Mouse (Mus musculus) large intestine, adult 2 months (tissue): ENCODE measurements around the gene Vmo1. TPM values are rescaled to one million over a fixed set of nuclear protein-coding genes. Genes with fewer than 3 reads are reported as not detected.
"Not testable (repeated sequence)": the region's sequence is repeated elsewhere in the genome, so short reads cannot be mapped to it uniquely, and the experiment has no call there.

ENCODE experiments used
- DNase-seq: peaks from one replicate; pipeline ENCODE4 v3.0.0-alpha.2; 2012; ENCODE audit warnings: low read depth, low spot score
- WGBS: fragments of 180-500 bp; shearing (Covaris S2); methylation state at CpG from one replicate; pipeline ENCODE4 v1.1.7; 2018; 5-methylcytosine and 5-hydroxymethylcytosine counted together
- polyA plus RNA-seq: library from polyadenylated mRNA; depleted of rRNA; stranded (reverse); fragments of >200 nt; gene quantifications from 2 replicates; pipeline ENCODE4 v1.2.3, GENCODE M21; 2012; rRNA removed

The Vmo1 gene
- polyA plus RNA-seq, 1 experiment = not detected

DNA sequence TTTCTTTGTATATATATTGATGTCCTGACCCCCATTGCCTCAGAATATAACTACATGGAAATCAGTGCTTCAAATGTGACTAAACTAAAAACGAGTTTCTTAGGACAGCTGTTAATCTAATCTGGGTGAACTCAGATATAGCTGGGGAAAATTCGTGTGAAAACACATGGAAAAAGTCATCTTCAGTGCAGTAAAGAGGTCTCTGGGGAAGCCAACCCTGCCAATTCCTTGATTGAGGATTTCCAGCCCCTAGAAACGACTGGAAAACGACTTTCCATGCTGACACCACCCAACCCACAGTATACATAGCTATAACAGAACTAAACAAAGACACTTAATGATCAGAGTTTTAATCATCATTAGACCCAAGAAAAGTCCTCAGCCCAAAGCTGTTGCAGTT, 26.6 kb downstream of the Vmo1 start:
- DNase-seq = no peak
- WGBS = 43% methylated on average over 4 of the region's 4 CpGs

DNA sequence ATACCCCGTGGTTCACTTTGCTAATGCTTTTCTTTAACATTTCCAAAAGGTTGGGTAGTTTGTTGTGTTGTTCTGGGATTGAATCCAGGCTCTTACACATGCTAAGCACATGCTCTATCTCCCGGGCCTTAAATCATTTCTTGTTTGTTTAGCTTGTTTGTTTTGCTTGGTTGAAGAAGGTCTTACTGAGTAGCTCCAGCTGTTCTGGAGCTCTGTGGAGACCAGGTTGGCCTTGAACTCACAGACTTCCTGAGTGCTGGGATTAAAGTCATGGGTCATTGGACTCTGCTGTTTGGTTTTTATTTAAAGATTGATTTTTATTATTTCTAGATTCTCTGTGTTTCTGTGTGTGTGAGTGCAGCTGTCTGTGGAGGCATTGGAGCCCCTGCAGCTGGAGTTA, 28.9 kb downstream of the Vmo1 start:
- no peak for DNase-seq
- 24% methylated on average over 2 of the region's 2 CpGs for WGBS

DNA sequence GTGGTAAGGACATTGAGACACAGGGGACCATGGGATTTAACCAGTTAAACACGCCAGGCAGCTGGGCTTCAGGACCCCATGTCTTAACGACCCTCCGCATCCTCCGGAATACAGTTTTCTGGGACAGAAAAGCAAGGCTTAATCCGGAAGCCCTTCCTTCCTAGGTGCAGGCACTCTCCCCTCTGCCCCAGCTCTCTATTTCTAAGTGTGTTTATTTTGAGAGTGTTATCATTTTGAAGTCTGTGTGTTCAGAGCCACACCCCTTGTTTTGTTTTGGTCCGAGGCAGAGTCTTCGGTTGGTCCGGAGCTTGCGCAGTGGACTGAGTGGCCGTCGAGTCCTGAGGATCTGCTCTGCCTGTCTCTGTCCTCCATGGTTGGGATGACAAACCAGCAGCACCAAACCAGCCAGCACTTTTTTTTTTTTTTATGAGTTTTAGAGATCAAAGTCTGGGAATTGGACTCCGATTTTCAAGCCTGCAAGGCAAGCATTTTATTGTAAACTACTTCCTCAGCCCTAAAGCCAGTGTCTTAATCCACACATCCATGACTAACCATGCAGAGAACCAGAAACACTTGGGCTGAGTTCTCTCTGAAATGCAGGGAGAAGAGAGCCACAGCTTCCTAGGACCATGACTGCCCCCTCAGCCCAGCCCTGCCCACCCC, 39.4 kb downstream of the Vmo1 start:
- WGBS = 28% methylated on average over 12 of the region's 12 CpGs

DNA sequence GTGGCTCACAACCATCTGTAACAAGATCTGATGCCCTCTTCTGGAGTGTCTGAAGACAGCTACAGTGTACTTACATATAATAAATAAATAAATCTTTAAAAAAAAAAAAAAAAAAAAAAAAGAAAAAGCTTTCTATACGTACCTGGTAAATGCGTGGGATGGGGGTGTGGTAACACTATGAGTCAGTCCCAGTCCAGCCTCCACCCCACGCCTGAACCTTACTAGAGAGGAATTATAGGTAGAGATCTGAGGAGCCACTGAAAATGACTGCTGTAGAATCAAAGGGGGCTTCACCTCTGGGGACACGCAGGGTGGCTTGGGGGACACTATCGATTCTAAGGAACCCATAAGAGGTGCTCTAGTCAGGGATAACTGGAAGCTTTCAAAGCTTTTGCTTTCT, 41.1 kb downstream of the Vmo1 start:
- WGBS = 72% methylated on average over 5 of the region's 5 CpGs
- not testable (repeated sequence) for DNase-seq

More for the DNA sequence above, 39.4 kb downstream of the Vmo1 start:
- peak; percentile 56 for DNase-seq

DNA sequence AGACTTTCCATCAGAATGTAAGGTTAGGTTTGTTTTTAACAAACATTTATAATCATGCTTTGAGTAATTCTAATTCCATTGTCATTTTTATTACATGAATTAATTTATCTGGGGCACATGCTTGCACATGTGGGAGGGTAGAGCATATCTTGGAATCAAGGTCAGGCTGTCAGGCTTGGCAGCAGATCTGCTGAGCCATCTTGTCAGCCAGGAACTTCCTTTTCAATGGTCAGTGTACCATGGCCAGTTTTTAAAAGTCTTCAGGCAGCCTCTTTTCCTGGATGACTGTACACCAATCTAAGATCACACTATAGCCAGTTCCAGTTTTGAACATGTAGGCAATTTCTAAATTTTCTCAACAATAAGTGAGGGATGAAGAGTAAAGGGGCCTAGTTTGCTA, 41.7 kb downstream of the Vmo1 start:
- DNase-seq = no peak

DNA sequence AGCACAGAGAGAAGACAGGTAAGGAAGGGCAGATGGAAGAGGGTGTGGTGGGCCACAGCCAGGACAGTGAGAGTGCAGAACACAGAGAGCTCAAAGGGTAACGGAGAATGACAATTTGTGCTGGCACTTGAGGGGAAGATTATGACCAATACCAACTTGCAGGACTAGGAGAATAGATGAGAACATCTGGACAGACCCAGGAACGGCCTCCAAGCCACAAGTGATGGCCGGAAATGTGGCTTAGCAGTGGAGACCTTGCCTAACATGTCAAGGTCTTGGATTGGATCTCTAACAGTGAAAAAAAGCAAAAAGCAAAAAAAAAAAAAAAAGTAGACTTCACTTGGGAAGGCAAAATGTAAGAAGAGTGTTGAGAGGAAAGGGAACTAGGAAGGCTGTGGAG, 44.7 kb downstream of the Vmo1 start:
- DNase-seq = no peak
- 87% methylated on average over 3 of the region's 3 CpGs for WGBS

DNA sequence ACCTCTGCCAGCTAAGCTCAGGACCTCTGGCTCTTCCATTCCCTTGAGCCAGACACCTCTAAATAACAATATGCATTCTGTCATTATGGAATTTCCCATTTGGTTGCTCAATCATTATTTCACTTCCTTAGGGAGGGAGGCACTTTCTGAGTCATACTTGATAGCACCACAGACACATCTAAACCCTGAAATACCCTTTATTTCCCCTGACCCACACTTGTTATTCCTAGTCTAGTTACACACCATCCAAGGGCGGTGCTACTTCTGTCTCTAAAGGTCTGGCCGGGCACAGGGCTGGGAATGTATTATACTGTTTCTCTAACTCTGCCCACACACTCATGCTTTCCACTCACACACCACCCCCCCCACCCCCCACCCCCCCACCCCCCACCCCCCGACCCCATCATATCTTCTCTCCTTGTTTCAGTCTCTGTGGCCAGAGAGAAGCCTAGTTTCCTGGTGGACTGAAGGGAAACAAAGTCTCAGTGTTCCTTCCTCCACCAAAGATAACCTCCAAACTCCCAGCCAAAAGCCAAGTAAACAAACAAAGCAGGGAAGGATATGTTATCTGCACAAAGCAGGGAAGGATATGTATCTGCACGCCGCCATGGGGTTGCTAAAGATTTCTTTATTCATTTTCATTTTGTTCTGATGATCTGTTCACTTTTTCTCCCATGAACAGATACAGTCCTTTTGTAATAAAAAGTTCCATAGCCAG, 46.4 kb downstream of the Vmo1 start:
- WGBS = 57% methylated on average over 5 of the region's 5 CpGs
- no peak for DNase-seq

DNA sequence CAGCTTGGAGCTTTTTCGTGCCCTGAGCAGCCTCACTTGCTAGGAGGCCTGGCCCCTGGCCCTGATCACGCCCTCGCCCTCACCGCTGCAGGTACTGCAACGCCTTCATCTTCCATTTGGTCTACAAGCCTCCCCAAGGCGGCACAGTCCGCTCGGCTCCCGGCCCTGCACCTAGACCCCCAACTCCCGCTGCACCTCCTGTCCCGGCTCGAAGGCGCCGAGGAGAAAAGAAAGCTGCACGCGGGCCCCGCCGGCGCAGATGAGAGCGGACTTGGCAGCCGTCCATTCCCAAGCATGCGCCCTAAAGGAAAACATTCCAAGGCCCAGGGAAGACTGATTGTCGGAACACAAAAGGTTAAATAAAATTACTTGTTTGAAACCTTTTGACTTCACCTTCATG, 48.6 kb downstream of the Vmo1 start:
- WGBS = 6% methylated on average over 23 of the region's 23 CpGs
- no peak for DNase-seq

DNA sequence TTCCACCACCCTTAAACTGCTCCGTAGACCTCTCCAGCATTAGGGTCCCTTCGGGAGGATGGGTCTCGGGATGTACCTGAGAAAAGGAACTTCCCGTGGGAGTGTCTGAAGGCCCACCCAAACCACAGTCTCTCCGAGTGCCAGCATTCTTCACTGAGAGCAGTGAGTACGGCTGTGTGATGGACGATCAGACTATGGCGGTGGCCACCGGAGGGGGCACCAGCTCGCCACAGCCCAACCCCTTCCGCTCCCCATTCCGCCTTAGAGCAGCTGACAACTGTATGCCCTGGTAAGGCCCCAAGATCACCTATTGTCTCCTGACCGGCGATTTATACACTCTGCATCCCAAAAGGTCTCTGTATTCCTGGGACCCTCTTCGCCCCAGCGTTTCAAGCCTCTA, 49.2 kb downstream of the Vmo1 start:
- DNase-seq = no peak
- 66% methylated on average over 16 of the region's 16 CpGs for WGBS

DNA sequence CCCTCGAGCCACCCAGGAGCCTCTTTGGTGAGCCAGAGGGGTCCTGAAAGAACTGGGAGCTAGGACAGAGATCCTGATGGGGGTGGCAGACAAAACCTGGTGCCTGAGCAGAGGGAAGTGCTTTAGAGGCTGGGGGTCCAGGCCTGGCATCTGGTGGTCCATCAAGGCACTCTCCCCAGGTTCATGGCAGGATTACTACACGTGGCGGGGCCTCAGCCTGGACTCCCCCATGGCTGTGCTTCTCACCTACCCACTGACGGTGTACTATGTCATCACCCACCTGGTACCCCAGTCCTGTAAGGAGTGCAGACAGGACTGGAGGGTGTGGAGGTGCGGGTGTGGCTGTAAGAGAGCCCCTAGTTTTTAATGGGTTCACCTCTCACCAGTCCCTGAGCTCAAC, 50.4 kb downstream of the Vmo1 start:
- 83% methylated on average over 5 of the region's 5 CpGs for WGBS
- no peak for DNase-seq

Other genes with a start within 250 kb of the Vmo1 start
- gene Alox12e, start 192.0 kb downstream of the Vmo1 start, polyA plus RNA-seq = 0.33 and 0.48 TPM in 2 replicates
- gene Alox15, start 162.6 kb downstream of the Vmo1 start, polyA plus RNA-seq = 1.3 and 4.1 TPM in 2 replicates
- gene Pelp1, start 104.6 kb downstream of the Vmo1 start, polyA plus RNA-seq = 11.9 and 12.4 TPM in 2 replicates
- gene Arrb2, start 82.0 kb downstream of the Vmo1 start, polyA plus RNA-seq = 31.7 and 36.2 TPM in 2 replicates
- gene Med11, start 62.7 kb downstream of the Vmo1 start, polyA plus RNA-seq = 28.0 and 31.7 TPM in 2 replicates
- 4.6 and 5.0 TPM in 2 replicates for gene Zmynd15, start 55.2 kb downstream of the Vmo1 start, polyA plus RNA-seq
- gene Cxcl16, start 54.6 kb downstream of the Vmo1 start, polyA plus RNA-seq = 31.8 and 40.5 TPM in 2 replicates
- 168 and 625 TPM in 2 replicates for gene Tm4sf5, start 9.4 kb downstream of the Vmo1 start, polyA plus RNA-seq
- 0.98 and 4.7 TPM in 2 replicates for gene Gltpd2, start 4.6 kb upstream of the Vmo1 start, polyA plus RNA-seq
- gene Psmb6, start 10.8 kb upstream of the Vmo1 start, polyA plus RNA-seq = 394 and 397 TPM in 2 replicates
- gene Gm40193, start 18.3 kb upstream of the Vmo1 start, polyA plus RNA-seq = not detected in 2 replicates
- gene Pld2, start 25.4 kb upstream of the Vmo1 start, polyA plus RNA-seq = 15.4 and 30.5 TPM in 2 replicates
- gene Mink1, start 48.3 kb upstream of the Vmo1 start, polyA plus RNA-seq = 41.3 and 75.5 TPM in 2 replicates
- gene 4930544D05Rik, start 101.2 kb upstream of the Vmo1 start, polyA plus RNA-seq = not detected in 2 replicates
- gene Chrne, start 104.6 kb upstream of the Vmo1 start, polyA plus RNA-seq = 0.07 and 0.15 TPM in 2 replicates
- gene Gp1ba, start 124.5 kb upstream of the Vmo1 start, polyA plus RNA-seq = 0.04 TPM in 1 of 2 replicates, not detected in the other
- 76.9 and 101 TPM in 2 replicates for gene Rnf167, start 132.6 kb upstream of the Vmo1 start, polyA plus RNA-seq
- gene Slc25a11, start 132.9 kb upstream of the Vmo1 start, polyA plus RNA-seq = 118 and 151 TPM in 2 replicates
- 2,199 and 2,395 TPM in 2 replicates for gene Pfn1, start 140.0 kb upstream of the Vmo1 start, polyA plus RNA-seq
- gene Eno3, start 142.6 kb upstream of the Vmo1 start, polyA plus RNA-seq = 19.9 and 31.2 TPM in 2 replicates
- 35.9 and 39.8 TPM in 2 replicates for gene Spag7, start 154.8 kb upstream of the Vmo1 start, polyA plus RNA-seq
- 48.8 and 53.2 TPM in 2 replicates for gene Camta2, start 173.5 kb upstream of the Vmo1 start, polyA plus RNA-seq
- 0.95 and 0.99 TPM in 2 replicates for gene Inca1, start 185.5 kb upstream of the Vmo1 start, polyA plus RNA-seq
- 62.0 and 74.5 TPM in 2 replicates for gene Kif1c, start 185.9 kb upstream of the Vmo1 start, polyA plus RNA-seq
- gene Zfp3, start 249.6 kb upstream of the Vmo1 start, polyA plus RNA-seq = 0.92 and 1.9 TPM in 2 replicates